Mouse (Mus musculus) G1E (cell line): ENCODE data around the gene Naglu.

Experiments
- CTCF ChIP-seq: IDR thresholded peaks from 2 replicates; pipeline ENCODE4 v1.5.1; 2012; ENCODE audit warnings: low read depth, low read length, inconsistent platforms, mixed read lengths
- GATA1 ChIP-seq: IDR thresholded peaks from 2 replicates; pipeline ENCODE4 v1.6.1; 2012; ENCODE audit warnings: borderline replicate concordance, low read length, inconsistent platforms, mixed read lengths
- TAL1 ChIP-seq: conservative IDR thresholded peaks from 2 replicates; pipeline ENCODE4 v1.6.1; 2012; ENCODE audit warnings: low read depth, low read length, inconsistent platforms, mixed read lengths

GRCm38 (mm10) chr11:101047502-101047901 lies 22.3 kb upstream of the Naglu start:
- no peak for TF ChIP-seq CTCF
- TF ChIP-seq TAL1 = no peak
- TF ChIP-seq GATA1 = no peak
